Mouse (Mus musculus) spleen, postnatal 36 days (tissue): ENCODE data around the gene P2ry14.
A peak's percentile ranks its signal among the peaks of the same experiment; 100 is the strongest.

Experiments
- DNase-seq, 2 experiments: peaks; one replicate each; pipeline ENCODE4 v3.0.0; 2022; ENCODE audit warnings: low spot score in 2 of 2, mixed read lengths in 1 of 2

P2ry14 gene

DNA sequence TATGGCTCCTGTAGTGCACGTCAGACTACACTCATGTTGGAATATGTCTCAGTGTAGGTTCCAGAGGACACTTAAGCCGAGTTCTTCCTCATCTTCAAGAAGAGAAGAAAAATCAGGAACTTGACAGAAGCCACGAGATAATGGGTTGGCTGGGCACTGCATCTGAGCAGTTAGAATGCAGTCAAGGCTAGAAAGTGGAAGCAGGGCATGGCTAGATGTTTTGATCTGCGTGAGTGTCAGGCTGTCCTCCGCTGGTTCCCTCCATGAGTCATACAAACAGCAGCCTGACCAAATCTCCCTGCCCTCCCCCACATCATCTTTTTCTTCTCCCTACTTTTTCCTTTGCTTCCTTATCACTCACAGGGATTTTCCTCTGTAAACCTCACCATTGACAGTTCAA is at the start of gene P2ry14:
Gene P2ry14 (minus strand): TSS at position 195 of the 400 bp plus-strand sequence.
- DNase-seq = peak; percentile 33 to 34

DNA sequence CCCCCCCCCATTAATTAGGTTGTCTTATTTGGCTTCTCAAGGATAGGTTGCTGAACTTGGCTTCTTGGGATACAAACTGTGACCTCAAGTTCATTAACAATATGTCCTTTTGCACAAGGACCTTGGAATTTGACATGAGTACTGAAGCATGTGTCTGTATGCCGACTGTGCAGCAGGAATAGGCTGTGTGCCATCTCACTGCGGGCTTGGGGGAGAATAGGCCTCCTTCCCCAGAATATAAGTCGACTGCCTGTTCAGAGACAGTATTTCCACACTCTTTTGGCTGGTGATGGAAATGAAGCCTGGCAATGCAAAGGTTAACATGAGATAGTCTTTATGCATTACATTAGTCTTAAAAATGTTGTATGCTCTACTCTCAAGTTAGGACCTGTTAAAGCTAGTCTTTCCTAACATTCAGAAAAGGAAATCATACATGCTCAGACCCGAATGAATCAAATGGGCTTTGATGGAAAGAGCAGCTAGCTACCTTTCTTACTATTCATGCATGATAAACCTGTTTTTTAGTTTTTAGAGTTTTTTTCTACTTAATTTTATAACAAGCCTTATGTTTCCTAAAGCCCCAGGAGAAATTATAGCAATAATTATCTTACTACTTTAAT is 44.0 kb upstream of the P2ry14 start:
- DNase-seq = no peak

DNA sequence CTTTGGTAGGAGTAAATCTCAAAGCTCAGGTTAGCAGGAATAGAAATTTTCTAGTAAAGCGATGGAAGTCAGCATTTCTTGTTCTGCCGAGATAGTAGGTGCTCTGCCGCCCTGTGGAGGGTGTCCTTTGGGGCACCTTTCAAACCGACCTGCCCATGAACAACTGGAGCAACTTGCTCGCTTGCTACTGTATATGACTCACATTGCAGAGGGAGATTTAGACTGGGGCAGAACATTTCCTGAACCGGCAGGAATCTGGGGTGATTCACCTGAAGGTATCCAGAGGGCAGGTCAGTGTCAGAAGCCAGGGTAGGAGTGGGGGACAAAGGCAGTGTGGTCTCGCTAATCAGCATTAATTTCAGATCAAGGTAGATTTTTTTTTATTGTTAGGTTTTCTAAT is 41.5 kb upstream of the P2ry14 start, which contains the start of gene Gpr87:
Gene Gpr87 (minus strand): TSS at position 167 of the 400 bp plus-strand sequence.
- DNase-seq = no peak

DNA sequence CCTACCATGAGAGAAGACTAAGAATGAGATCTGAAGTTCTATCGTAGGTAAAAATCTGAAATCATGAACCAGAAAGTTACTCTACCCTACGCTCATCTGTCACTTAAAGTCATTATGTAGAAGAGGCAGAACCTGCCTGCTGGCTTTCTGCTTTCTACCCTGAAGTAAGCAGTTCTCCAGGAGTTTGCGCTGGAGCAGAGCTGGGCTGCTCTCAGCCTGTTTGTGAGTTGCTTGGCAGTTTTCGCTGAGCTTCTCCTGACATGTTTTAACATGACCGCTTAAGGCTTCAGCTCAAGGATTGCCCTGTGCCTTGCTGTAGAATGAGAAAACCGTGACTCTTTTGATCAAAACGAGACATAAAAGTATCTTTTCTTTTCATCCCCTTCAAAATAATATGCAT is 40.7 kb upstream of the P2ry14 start:
- DNase-seq = no peak

DNA sequence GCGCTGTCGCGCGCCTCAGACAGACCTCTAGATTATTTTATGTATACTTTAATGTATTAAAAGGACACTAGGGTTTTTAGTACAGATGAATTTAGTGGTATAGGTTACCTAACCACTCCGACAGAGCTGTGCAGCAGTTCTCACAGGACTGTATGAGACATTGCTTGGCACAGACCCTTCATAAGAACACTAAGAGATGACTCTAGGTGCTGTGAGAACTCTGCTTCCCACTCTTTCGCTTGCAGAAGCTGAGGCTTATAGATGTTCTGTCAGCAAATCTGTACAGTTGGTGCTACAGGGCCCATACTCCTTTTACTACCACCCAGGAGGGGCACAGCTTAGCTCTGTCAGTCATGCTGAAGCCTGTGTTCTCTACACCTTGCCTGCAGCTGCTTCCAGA is 38.3 kb upstream of the P2ry14 start:
- no peak for DNase-seq

DNA sequence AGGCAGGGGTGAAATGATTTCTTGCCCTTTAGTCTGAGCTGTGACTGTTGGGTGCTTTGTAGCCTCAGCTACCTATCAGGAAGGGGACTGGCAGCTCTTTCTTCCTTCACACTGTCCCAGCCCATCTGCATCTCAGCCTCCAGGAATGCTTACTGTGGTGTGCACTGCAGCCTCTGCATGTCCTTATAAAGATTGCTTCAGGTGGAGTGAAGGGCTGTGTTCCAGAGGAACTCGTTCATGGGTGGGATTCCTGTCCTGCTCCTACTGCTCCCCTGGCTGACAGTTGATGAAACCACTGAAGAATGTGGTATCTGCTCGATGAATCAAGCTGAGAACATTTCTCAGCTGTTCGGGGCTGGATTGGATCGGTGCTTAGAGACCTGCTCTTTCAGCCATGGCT is 33.9 kb upstream of the P2ry14 start:
- no peak for DNase-seq

DNA sequence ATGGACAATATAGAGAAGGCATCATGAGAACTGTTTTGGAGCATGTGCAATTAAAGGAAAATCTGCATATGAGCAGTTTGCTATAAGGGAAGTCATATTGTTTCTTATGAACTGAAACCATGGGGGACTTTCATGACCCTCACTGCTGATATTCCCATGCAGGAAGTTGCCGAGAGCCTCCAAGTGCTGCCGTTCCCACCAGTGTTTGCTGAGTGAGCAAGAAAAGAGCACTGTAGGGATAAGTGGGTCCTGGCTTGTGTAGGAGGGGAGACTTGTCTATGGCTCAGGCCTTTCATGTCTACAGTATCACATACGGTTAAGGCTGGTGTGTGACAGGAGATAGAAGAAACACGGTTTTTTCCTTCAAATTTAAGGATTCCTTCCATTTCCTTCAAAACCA is 32.2 kb upstream of the P2ry14 start:
- DNase-seq = no peak

DNA sequence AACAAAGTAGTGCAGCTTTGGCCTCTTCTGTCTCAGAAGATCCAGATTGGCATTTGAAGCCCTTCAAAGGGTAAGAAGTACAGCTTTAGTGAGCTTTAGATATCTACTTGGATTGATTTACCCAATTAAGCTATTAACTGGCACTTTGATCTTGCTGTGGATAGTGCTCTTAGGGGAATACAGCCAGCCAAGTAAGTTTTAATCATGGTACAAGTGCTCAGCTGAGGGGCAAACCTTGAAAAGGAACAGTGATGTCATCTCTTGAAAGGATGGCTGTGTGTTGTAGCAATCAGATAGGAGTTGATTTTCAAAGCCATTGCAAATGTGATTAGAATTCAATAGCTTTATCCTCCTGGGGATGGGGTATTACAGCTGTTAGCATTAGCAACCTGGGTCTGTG is 28.7 kb upstream of the P2ry14 start:
- no peak for DNase-seq

DNA sequence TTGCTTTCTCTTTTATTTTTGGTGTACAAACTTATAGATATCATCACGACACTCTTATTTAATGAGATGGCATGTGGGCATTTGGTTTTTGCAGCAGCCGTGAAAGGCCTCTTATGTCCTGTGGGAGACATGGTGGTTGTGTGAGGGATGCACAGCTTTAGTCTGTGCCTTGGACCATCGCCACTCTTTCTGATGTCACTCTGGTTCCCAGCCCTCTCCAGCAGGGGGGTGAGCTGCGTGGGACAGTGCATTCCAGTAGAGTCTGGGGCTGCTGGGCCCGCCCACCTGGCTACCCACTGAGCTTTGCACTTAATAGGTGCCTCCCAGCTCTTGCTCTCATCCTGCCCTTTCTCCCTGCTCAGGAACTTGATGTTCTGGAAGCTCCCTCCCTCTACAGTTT is 27.7 kb upstream of the P2ry14 start:
- no peak for DNase-seq

DNA sequence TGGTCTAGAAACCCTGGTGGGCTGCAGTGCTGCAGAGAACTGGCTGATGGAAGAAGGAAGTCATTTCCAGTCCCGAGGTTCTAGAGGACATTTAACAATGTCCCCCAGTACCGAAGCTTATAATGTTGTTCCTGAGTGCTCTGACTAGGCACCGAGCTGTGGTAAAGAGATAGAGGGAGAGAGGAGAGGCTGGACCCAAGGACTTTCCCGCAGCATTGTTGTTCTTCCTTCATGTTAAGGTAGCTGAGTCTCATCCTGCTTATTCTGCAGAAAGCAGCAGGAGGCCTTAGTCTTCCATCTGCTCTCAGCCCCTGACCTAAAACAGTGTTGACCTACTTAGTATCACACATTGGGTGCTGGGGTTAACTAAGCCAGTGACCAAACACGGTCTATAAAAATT is 23.5 kb upstream of the P2ry14 start:
- DNase-seq = no peak

DNA sequence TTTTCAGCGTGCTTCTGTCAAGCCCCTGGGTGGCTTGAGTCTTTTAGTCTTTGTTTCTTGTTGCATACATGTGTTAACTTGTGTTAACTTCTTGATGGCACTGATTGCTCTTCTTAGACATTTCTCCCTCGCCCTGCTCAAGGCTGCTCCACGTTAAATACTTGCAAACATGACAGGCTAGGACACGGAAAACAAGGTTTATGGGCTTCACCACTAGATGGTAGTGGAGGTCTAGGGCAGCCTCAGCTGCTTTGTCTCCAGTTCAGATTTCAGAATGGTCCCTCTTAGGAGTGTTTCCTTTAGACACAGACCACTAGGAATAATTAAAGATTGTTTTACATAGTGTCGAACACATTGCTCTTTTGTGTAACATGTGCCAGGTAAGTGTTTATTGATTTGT is 21.8 kb upstream of the P2ry14 start:
- DNase-seq = peak; percentile 45 to 55

DNA sequence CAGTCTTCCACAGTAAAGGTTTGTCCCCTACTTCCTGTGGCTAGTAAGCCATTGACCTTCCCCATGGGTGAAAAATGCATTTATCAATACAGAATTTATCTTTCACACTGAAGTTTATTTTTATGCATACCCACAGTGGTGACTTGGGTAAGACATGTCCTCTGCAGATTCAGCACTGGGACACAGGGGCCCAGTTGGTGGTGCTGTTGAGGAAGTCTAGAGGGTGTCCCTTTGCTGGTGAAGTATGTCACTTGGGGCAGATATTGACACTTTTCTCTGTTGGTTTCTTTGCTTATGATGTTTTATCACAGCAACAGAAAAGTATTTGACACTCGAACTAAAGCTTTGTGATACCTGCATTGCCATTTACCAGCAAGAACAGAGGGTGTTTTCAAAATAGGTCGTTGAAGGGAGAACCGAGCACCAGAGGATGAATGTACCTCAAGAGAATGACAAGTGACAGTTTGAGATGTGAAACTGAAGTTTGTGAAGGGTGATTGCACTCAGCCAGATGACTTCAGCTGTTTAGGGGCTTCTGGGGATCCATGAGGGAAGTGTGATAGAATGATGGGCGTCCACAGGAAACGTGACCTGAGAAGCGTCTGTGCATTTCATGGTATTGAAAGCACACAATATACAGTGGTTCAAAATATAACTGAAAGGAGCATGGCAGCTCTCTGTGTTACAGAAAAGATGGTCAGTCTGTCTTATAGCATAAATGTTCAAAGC is 21.2 kb upstream of the P2ry14 start:
- DNase-seq = peak; percentile 60 to 66

DNA sequence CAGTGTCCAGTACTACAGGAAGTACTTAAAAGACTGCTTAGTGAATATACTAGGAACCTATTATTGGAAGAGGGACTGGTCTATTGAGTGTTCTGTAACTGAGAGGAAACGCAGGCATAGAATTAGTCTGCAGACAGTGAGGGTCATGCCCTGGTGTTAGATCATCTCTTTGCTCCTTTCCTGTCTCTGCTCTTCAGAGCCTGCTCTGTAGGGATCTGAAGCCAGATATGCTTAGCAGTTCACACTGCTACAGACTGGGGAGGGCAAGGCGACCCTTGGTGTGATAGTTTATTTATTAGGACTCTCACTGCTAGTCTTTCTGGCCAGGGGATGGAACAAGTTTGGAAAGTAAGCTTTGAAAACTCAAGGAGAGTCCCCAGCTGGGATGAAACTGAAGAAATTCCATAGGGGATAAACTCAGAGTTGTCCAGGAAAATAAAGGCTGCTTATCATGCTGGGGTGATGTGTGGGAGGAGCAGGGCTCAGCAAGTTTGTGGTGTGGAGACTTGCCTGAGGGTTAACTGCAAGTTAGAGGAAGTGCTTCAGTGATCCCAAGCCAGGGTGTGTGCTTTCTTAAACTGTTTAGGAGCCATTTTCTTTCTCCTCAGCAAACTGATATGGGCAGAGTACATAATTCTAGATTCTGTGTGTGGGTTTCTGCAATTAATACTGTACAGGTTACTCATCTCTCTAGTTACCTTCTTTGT is 16.7 kb upstream of the P2ry14 start:
- no peak for DNase-seq

DNA sequence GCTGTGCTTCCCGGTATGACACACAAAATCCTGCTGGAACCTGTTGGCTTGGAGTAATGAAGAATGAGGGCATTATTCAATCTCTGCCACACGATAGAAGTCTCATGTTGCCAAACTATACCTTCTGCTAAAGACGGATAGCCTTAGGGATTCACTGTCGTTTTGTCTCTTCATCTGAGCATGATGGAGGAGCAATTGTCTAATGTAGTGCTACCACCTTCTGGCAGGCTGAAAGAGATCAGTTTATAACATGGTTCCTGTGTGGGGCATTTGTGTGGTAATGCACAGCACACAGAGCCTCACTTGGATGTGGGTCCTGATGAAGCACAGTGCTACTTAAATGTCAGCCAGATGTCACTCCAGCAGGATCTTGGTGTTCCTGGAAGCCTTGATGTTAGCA is 15.8 kb upstream of the P2ry14 start:
- DNase-seq = no peak

DNA sequence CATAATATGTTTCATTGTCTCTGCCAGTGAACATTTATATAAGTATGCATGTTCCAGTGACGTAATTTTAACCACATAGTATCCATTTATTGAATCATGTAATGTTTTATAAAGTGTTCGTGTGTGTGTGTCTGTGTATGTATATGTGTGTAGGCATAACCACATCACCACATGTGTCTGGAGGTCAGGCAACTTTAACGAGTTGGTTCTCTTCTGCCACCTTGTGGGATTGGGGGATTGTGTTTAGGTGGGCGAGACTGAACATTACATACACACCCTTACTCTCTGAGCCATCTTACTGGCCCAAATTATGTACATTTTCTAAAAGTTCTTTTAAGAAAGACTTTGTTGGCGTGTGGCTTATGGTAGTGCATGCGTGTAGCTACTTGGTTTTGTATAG is 15.1 kb upstream of the P2ry14 start:
- DNase-seq = no peak

DNA sequence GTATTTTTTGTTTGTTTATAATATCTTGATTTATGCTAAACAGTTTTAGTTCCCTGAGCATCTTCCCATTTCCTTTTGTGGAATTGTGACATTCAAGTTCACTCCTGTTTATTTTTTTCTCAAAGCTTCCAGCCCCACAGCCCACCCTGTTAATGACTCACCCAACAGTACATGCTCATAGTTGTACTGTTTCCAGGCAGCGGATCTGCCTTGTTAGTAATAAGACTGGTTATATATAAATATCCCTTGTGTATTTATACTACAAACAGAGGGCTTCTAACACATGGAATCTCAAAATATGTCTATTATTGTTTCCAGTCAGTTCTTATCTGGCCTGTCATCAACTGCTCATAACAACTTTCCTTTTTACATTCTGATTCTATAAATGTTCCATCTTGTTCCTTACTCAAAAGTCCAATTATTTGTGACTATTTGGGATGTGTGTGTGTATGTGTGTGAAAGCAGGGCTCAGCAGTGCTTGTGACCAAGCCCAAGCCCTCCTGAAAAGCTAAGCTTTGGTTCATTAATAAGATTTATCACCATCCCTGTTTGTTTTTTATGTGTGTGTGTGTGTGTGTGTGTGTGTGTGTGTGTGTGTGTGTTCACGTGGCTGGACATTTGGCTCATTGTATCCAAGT is 14.1 kb upstream of the P2ry14 start:
- no peak for DNase-seq

DNA sequence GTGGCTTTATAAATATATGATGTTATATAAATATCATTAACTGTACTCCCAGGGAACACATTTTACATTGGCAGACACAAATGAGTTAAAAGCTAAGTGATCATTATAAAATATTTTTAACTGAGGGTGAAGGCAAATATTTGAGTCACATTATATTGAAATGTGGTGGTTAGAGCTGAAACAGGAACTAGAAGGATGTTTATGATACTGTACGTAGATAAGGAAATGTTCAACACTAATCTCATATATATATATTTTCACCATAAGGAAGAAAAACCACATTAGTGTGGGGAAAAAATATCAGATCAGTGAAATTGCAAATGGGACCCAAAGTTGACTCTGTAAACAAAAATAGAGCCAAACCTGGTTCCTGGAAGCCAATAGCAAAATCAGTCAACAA is 7.0 kb upstream of the P2ry14 start:
- DNase-seq = no peak

DNA sequence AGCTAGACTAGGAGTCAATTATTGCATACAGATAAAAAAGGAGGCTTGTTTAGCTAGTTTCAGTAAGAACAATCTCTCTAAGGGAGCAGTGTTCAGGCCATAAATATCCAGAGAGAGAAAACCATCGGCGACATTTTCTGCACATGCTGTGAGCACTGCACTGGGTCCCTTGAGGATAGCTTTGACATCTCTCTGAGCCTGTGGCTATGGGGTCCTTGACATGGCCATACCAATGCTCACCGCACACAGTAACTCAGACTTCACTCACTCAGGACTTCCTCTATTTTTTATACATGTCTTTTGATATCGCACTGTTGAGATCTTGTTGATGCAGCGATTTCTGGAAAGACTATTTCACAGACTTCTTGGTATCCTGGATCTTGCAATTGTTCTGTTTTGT is 3.6 kb upstream of the P2ry14 start:
- DNase-seq = no peak

DNA sequence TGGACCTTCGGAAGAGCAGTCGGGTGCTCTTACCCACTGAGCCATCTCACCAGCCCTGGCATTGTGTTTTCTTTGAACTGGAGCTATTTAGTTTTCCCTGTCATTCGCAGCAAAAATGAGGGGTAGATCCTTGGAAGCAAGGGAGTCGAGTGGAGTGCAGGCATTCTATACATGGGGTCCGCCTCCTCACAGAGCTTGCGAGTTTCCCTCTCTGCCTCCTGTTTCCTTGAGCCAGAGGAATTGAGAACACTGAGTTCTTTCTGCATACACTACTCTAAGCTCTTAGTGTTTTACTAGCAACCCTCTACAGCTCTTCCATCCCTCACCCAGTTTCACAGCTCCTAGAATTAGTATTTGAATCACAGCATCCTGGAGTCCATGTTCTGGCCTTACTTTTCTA is 2.0 kb upstream of the P2ry14 start:
- DNase-seq = no peak

DNA sequence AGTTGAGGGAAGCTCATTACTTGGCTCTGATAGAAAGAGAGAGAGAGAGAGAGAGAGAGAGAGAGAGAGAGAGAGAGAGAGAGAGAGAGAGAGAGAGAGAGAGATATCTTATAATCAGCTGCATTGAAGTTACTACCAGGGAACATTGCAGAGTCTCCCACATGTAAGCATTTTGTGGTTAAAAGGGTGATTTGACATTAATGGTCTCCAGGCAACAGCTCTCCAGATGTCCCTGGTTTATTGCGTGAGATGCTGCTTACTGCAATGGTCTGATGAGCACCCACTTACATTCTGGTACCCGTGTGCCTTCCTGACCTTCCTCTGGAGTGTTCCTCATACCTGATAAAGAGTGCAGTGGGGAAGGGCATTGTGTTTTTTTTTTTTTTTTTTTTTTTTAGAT is 1.5 kb upstream of the P2ry14 start:
- no peak for DNase-seq

DNA sequence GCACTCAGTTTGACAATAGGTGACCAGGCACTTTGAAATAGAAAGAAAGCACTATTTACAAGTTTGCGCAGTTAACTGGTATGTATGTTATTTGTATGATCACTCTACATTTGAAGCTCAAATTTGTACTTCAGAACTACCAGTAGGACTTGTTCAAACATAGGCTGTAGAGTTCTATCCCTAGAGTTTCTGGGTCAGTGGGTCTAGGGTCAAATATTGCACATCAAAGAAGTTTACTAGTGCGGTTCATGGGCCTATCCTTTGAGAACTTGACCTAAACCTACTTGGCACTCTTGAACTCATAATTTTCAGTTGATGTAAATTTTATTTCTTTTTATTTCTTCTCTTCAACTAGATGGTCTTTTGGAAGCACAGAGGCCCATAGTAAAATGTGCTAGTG is 2.8 kb downstream of the P2ry14 start:
- no peak for DNase-seq

DNA sequence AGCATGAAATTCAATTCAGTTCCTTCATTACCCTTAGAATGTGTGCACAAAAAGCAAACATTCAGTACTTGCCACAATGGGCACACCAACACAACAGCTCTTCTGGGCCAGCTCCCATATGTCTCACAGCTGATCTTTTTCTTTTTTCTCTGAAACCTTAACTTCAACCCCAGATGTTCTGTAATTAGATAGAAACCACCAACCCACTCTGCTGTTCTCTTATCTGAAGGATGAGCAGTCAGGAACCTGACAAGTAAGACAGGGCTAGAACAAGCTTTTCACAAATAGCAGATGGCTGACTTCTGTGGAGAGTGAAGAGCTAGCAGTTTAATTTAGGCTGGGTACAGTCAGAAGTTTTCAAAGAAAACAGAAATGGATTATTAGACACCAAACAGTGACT is 3.8 kb downstream of the P2ry14 start:
- no peak for DNase-seq

DNA sequence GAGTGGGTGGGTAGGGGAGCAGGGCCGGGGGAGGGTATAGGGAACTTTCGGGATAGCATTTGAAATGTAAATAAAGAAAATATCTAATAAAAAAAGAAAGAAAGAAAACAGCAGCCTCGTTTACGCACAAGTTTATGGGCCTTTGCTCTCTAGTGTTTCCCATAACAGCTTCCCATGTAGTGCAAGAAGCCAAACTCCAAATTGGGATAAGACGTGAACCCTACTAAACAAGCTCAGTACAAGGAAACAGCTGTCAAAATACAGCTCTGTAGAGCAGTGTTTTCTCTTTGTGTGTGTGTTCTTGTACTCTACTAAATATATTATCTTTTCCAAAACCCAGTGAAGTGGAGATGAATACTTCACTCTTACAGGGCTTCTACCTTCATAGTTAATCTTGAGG is 8.2 kb downstream of the P2ry14 start:
- DNase-seq = no peak
